Mouse (Mus musculus): Measurements from ENCODE around the gene Gm4881.

DNA sequence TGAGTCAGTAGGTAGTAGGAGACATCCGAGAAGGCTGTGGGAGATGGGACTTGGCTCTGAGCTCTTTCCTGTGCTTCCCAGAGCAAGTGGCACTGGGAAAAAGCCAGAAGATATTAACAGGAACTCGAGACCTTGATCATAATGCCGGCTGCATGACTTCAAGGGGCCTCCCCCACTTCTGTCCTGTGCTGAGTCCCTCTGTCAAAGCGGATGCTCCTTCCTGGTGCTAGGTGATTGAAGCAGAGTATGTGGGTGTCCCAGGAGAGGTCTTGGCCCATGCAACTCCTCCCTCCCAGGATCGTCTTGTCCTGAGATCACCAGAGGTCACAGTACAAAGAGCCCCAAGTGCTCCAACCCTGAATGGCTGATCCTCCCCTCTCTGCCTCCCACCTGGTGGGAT, 29.6 kb upstream of the Gm4881 start:
- TF ChIP-seq CTCF (IDR thresholded peaks at IDR 0.05; ENCODE audit: low read depth) (no peak), EP300 (IDR thresholded peaks at IDR 0.05; ENCODE audit: low read depth) (no peak)

All from liver, postnatal 0 days (tissue).